Mouse (Mus musculus) neural tube, embryonic 12.5 days (tissue): ENCODE measurements around the gene Samd11. TPM values are rescaled to one million over a fixed set of nuclear protein-coding genes. Genes with fewer than 3 reads are reported as not detected.
A peak's percentile ranks its signal among the peaks of the same experiment; 100 is the strongest.

Experiments
- ATAC-seq: fragments of 200-750 bp; cut with Nextera tagmentation; 2 replicates; pipeline ENCODE4 v1.8.0; 2017; ENCODE audit warnings: low read depth, mild to moderate bottlenecking, moderate TSS enrichment, moderate library complexity; ENCODE audit not compliant: low FRiP score
- H3K27ac ChIP-seq: fragments of 300-500 bp; sonication (generic); 2 replicates; pipeline ENCODE4 v1.5.1; 2016
- H3K27me3 ChIP-seq: fragments of 300-500 bp; sonication (generic); replicated peaks from 2 replicates; pipeline ENCODE4 v1.6.1; 2016; ENCODE audit warnings: mild to moderate bottlenecking
- H3K36me3 ChIP-seq: fragments of 300-500 bp; sonication (generic); 2 replicates; pipeline ENCODE4 v1.6.1; 2016; ENCODE audit warnings: mild to moderate bottlenecking
- H3K4me1 ChIP-seq: fragments of 300-500 bp; sonication (generic); 2 replicates; pipeline ENCODE4 v1.6.1; 2016
- H3K4me2 ChIP-seq: fragments of 300-500 bp; sonication (generic); replicated peaks from 2 replicates; pipeline ENCODE4 v1.6.1; 2016; ENCODE audit warnings: mild to moderate bottlenecking
- H3K4me3 ChIP-seq: fragments of 300-500 bp; sonication (generic); 2 replicates; pipeline ENCODE4 v1.5.1; 2016
- H3K9ac ChIP-seq: fragments of 300-500 bp; sonication (generic); 2 replicates; pipeline ENCODE4 v1.6.1; 2016; ENCODE audit warnings: mild to moderate bottlenecking
- H3K9me3 ChIP-seq: fragments of 300-500 bp; sonication (generic); 2 replicates; pipeline ENCODE4 v1.6.1; 2016; ENCODE audit warnings: mild to moderate bottlenecking
- WGBS: fragments of 180-500 bp; shearing (Covaris S2); methylation state at CpG from one replicate; pipeline ENCODE4 v1.1.7; 2016; 5-methylcytosine and 5-hydroxymethylcytosine counted together
- polyA plus RNA-seq: library from polyadenylated mRNA; unstranded; fragments of >200 nt; fragmentation: Nextera tagmentation; extraction: Ambion mirVana; gene quantifications from 2 replicates; pipeline ENCODE4 v1.2.1, GENCODE M21; 2016

The Samd11 gene
- polyA plus RNA-seq, 1 experiment from 2014 or later = 2.9 TPM

DNA sequence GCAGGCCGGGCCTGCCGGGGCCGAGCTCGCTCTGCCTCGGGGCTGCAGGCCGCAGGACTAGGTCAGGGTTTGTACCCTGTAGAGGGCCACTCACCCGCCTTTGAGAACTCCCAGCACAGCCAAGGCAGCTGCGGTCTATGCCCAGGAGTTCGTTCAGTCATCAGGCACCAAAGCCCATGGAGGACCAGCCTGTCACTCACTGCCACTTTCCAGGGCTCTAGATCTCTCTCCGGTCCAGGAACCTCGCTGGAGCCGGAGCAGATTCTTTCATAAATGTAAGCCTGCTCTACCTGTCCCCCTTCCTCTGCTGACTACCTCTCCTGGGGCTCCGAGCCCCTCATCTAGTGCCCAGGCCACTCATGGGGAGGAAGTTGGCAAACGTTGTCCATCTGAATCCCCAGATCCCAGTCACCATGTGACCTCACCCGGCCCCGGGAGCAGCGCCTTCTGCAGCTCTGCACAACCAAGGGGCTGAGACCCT lies 21.4 kb downstream of the Samd11 start:
- Histone ChIP-seq H3K27ac (no peak overlapping the region; the same call in 1 of the 2 replicates), H3K36me3 (peaks cover 53% of the 10 kb centered on the region), H3K9ac (peak overlapping the region; percentile 78), H3K4me1 (peaks cover 15% of the 10 kb centered on the region), H3K9me3 (no peaks in the 10 kb centered on the region), H3K27me3 (no peaks in the 10 kb centered on the region), H3K4me3 (peak overlapping the region; percentile 76), H3K4me2 (peak overlapping the region; percentile 92)
- 0 out of 2 replicates have a peak, but pooled peaks have one; percentile 19 for ATAC-seq
- 3% methylated on average over 17 of the region's 17 CpGs for WGBS

DNA sequence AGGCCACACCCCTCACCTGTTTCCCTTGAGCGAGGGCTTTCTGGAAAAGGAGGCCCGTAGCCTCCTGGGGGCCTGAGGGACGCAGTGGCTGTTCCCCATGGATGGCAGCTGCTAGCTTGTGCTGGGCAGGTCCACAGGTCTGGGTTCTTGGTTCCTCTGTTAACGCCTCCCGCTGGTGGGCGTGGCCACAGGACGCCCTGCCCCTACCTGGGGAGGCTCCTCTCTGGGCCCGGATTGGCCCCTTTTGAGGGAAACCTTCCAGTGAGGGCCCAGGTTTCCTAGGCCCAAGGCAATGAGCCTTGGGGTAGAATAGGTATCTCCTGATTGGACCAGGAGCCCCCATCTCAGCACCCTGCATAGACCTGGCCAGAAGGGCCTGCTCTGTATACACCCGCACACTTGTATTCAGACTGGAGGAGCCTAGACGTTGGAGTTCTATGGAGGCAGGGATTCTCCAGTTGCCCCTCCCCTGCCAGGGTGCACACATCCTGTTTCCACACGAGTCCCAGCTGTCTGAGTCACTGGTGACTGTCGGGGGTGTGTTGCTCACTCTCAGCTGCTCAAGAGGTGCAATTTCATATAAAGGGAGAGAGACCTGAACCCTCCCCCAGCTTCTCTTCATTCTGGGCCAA lies 26.9 kb downstream of the Samd11 start:
- no peak for ATAC-seq
- WGBS = 26% methylated on average over 12 of the region's 12 CpGs
- Histone ChIP-seq H3K27me3 (no peaks in the 10 kb centered on the region), H3K4me2 (no peak overlapping the region), H3K9ac (no peak overlapping the region), H3K9me3 (no peaks in the 10 kb centered on the region), H3K36me3 (peaks cover 46% of the 10 kb centered on the region), H3K4me3 (no peak overlapping the region), H3K4me1 (peaks cover 4% of the 10 kb centered on the region), H3K27ac (no peak overlapping the region)

DNA sequence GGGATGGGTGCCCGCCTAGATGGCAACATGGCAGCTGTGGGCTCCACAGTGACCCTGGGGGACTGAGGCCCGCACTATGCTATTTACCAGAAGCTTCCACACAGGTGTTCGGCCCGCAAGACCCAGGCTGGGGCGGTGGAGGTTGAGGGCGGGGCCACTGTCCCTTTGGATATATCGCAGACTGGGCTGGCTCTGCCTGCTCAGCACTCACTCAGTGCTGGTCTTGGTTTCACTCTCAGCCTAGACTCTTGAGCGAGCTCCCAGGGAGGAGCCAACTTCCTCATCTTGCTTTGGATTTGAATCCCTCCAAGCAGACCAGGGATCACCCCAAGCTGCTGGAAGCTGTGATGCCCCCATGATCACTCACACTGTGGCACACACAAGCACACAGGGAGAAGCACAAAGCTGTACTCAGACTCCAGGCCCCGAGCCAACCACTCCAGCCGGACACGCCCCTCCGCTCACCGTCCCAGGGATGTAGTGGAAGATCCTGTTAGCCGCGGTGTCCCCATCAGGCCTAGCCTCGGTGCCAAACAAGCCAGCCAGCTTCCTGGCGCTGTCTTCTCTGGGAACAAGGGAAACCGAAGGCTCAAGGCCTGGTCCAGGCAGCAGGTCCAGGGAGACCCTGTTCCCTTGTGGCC lies 27.6 kb downstream of the Samd11 start:
- Histone ChIP-seq H3K4me1 (no peaks in the 10 kb centered on the region), H3K36me3 (peaks cover 49% of the 10 kb centered on the region), H3K27me3 (no peaks in the 10 kb centered on the region), H3K27ac (no peak overlapping the region), H3K4me3 (no peak overlapping the region), H3K4me2 (no peak overlapping the region), H3K9me3 (no peaks in the 10 kb centered on the region), H3K9ac (no peak overlapping the region)
- 40% methylated on average over 18 of the region's 18 CpGs for WGBS
- ATAC-seq = no peak

DNA sequence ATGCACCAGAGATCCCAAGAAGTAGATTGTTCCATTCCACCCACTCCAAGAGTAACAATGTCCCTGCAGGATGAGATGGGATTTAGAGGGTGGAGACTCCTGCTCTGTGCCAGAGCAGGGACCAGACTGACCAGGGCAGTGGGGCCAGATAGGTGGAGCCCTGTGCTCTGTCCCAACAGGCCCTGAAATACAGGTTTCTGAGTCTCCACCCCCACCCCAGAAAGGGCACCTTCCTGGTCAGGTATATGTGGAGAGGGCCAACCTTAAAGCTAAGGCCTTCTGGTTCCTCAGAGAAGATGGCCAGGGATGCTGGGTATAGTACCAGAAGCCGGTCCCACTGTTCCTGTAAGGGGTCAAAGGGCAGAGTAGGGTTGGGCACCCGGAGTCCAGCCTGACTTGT lies 31.2 kb downstream of the Samd11 start:
- Histone ChIP-seq H3K36me3 (peaks cover 23% of the 10 kb centered on the region), H3K9me3 (no peaks in the 10 kb centered on the region), H3K4me1 (no peaks in the 10 kb centered on the region), H3K27me3 (no peaks in the 10 kb centered on the region), H3K4me2 (no peak overlapping the region), H3K4me3 (no peak overlapping the region), H3K27ac (no peak overlapping the region), H3K9ac (no peak overlapping the region)
- 93% methylated on average over 2 of the region's 2 CpGs for WGBS
- no peak for ATAC-seq

DNA sequence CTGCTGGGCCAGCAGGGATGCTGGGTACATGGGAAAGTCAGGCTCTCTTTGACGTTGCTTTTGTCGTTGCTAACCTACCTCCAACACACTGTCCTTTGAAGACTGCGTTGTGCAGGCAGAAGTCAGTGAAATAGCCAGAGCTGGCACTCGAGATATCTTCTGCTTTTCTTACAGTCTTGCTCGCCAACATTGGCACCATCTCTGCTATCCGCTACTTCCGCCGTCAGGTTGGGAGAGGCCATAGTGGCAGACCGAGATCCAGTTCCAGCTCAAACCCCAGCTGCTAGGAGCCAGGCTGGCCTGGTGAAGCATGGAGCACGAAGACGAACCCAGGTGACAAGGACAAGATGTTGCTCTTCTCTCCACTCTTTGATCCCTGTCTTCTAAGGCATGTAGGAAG lies 35.5 kb downstream of the Samd11 start:
- H3K27ac ChIP-seq = no peak overlapping the region
- H3K9ac ChIP-seq = no peak overlapping the region
- no peaks in the 10 kb centered on the region for H3K9me3 ChIP-seq
- peaks cover 13% of the 10 kb centered on the region for H3K36me3 ChIP-seq
- ATAC-seq = no peak
- H3K27me3 ChIP-seq = no peaks in the 10 kb centered on the region
- H3K4me2 ChIP-seq = no peak overlapping the region
- no peak overlapping the region for H3K4me3 ChIP-seq
- H3K4me1 ChIP-seq = no peaks in the 10 kb centered on the region
- 94% methylated on average over 11 of the region's 11 CpGs for WGBS

DNA sequence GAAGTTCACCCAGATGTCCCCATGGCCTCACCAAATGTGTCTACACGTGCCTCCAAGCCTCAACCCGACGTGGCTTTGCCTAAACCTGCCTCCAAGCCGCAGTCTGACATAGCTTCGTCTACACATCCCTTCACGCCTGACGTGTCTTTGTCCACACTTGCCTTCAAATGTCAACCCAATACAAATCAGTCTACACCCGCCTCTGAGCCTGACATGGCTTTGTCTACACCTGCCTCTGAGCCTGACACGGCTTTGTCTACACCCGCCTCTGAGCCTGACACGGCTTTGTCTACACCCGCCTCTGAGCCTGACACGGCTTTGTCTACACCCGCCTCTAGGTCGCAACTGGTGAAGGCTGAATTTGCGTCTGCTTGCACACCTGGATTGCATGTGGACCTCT lies 37.6 kb downstream of the Samd11 start:
- WGBS = 81% methylated on average over 16 of the region's 16 CpGs
- Histone ChIP-seq H3K27me3 (no peaks in the 10 kb centered on the region), H3K4me2 (no peak overlapping the region), H3K27ac (no peak overlapping the region), H3K4me1 (no peaks in the 10 kb centered on the region), H3K4me3 (no peak overlapping the region), H3K9me3 (no peaks in the 10 kb centered on the region), H3K9ac (no peak overlapping the region), H3K36me3 (peaks cover 15% of the 10 kb centered on the region)
- ATAC-seq = no peak

DNA sequence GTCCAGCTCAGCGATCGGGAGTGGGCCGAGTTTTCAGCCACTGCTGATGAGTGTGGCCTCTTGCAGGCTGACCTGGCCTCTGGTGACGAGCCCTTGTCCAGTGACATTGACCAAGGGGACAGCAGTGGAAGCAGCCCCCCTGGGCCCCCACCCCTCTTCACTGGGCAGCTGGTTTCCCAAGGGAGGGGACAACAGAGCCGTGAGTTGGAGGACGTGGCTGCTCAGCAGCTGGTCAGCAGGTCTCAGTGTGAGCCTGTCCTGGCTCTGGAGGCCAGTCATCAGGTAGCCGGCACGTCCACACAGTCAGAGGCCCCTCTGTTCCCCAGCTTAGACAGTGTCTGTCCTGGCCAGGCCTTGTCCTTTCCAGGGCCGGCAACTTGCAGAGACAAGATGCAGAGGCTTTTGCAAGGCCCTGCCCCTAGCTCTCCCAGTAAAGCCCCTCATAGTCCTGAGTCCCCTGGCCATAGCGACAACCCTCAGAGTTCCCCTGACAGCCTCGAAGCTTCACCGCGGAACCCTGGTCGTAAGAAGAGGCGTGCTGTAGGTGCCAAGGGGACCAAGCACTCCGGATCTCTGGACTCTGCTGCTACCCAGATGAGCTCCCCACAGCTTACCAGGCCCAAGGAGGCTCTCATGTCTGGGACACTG lies 38.3 kb downstream of the Samd11 start:
- H3K4me1 ChIP-seq = no peaks in the 10 kb centered on the region
- 83% methylated on average over 16 of the region's 16 CpGs for WGBS
- H3K4me2 ChIP-seq = no peak overlapping the region
- no peaks in the 10 kb centered on the region for H3K27me3 ChIP-seq
- no peak overlapping the region for H3K4me3 ChIP-seq
- ATAC-seq = no peak
- no peak overlapping the region for H3K9ac ChIP-seq
- H3K9me3 ChIP-seq = no peaks in the 10 kb centered on the region
- H3K27ac ChIP-seq = no peak overlapping the region
- H3K36me3 ChIP-seq = peaks cover 15% of the 10 kb centered on the region

DNA sequence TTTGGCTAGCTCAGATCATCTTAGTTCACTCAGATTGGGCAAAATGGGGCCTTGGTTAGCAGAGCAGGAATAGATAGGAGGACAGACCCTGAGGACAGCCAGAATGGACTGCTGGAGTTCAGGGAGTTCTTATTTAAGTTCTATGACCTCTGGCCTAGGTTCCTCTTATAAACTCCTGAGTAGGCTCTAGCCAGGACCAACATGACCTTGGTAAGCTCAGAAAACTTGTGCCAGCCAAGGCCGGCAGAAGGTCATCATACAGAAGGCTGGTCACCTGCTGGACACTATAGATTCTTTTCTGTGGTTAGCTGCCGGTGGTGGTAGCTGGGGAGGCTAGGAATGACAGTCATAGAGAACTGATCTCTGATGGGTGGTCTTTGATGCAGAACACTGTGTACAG lies 39.3 kb downstream of the Samd11 start:
- Histone ChIP-seq H3K9ac (no peak overlapping the region), H3K36me3 (peaks cover 9% of the 10 kb centered on the region; the same call in 1 of the 2 replicates), H3K4me2 (no peak overlapping the region), H3K4me1 (no peaks in the 10 kb centered on the region), H3K9me3 (no peaks in the 10 kb centered on the region), H3K27me3 (no peaks in the 10 kb centered on the region), H3K4me3 (no peak overlapping the region), H3K27ac (no peak overlapping the region)
- 91% methylated on average over 2 of the region's 2 CpGs for WGBS
- ATAC-seq = no peak

DNA sequence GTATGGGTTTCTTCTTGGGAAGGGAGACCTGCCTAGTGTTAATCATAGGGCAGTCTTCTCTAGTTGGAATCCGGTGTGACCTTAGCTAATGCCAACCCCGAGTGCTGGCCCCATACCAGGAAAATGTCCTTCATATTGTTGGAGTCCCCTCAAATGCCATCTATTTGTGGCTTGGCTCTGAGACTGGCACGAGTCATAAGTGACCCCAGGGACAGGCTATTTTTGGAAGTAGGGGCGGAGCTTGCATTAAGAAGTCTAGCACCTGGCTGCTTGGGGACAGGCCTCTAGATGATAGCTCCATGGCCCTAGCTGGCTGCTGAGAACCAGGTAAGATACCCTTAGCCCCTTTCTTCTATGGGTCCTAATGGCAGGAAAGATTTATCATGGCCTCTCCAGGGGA lies 39.8 kb downstream of the Samd11 start, which contains the start of gene Perm1:
Gene Perm1 (plus strand): TSS at position 220 of the 400 bp plus-strand sequence.
- H3K27ac ChIP-seq = no peak within 1 kb of the TSS
- no peaks in the 10 kb centered on the region for H3K4me1 ChIP-seq
- H3K36me3 ChIP-seq = peaks cover 9% of the 10 kb centered on the region; the same call in 1 of the 2 replicates
- no peak for ATAC-seq
- H3K4me3 ChIP-seq = no peak within 1 kb of the TSS
- no peaks in the 10 kb centered on the region for H3K9me3 ChIP-seq
- no peaks in the 10 kb centered on the region for H3K27me3 ChIP-seq
- H3K4me2 ChIP-seq = no peak within 1 kb of the TSS
- 81% methylated on average over 4 of the region's 4 CpGs for WGBS
- H3K9ac ChIP-seq = no peak within 1 kb of the TSS

DNA sequence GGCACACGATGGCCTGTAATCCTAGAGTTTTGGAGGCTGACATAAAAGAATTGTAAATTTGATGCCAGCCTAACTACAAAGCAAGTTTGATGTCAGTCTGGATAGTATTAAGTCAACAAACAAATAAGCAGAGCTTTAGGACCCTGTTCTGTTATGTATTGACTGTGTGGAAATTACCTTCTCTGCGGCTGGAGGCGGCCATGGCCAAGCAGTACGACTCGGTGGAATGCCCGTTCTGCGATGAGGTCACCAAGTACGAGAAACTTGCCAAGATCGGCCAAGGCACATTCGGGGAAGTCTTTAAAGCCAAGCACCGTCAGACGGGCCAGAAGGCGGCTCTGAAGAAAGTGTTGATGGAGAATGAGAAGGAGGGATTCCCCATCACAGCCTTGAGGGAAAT lies 42.3 kb downstream of the Samd11 start:
- no peaks in the 10 kb centered on the region for H3K27me3 ChIP-seq
- no peak overlapping the region for H3K27ac ChIP-seq
- H3K36me3 ChIP-seq = peaks cover 6% of the 10 kb centered on the region; the same call in 1 of the 2 replicates
- H3K9me3 ChIP-seq = no peaks in the 10 kb centered on the region
- no peak overlapping the region for H3K4me2 ChIP-seq
- WGBS = 94% methylated on average over 13 of the region's 13 CpGs
- no peaks in the 10 kb centered on the region for H3K4me1 ChIP-seq
- no peak overlapping the region for H3K4me3 ChIP-seq
- H3K9ac ChIP-seq = no peak overlapping the region
- no peak for ATAC-seq

DNA sequence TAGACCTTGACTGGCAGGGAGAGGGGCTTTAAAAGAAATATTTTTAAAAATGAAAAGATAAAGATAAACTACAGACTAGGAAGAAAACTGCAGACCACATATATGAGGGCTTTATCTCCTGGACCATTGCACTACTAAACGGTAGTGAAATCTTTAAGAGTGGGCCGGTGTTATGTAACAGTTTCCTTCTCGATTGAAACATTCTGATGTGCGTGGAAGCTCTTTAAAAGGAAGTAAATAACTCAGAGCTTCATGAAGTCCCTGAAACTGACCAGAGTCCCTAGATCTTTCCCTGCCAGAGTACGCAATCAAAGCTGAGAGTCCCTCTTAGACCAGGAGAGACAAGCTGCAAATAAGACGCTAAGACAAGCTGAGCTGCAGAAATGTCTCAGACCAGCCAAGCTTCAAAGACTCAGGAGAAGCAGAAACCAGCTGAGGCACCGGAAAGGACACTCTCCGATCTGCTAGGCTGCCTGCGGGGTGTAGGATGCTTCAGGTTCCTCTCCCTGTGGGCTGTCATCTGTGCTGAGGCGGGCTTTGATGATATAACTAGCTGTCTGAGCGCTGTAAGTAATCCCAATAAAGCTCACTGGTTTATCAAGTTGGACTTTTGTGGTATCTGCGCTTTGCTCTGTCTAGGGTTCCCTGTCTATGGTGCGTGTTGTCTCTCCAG lies 45.4 kb downstream of the Samd11 start:
- Histone ChIP-seq H3K4me2 (no peak overlapping the region), H3K9ac (no peak overlapping the region), H3K27me3 (no peaks in the 10 kb centered on the region), H3K4me3 (no peak overlapping the region), H3K27ac (no peak overlapping the region), H3K9me3 (no peaks in the 10 kb centered on the region), H3K4me1 (peaks cover 8% of the 10 kb centered on the region), H3K36me3 (peaks cover 8% of the 10 kb centered on the region; the same call in 1 of the 2 replicates)
- 78% methylated on average over 13 of the region's 13 CpGs for WGBS
- no peak for ATAC-seq

DNA sequence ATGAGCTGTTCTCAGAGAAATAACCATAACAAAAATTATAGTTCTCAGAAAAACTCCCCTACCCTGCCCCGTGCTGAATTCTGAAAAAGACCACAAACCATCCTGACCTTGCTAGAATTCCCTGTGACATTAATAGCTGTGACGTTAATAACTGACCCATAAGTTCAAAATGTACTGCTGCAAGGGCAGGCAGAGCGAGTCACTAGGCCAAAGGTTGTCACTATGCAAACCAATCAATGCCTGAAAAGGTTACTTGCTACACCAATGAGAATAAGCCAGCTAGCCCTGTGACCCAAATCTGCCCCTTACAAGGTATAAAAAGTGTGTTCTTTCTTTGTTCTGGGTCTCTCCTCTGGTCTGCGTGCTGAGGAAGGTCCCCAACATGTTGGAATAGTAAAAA lies 46.6 kb downstream of the Samd11 start:
- no peak overlapping the region for H3K9ac ChIP-seq
- H3K9me3 ChIP-seq = no peaks in the 10 kb centered on the region
- H3K4me3 ChIP-seq = no peak overlapping the region
- peaks cover 18% of the 10 kb centered on the region for H3K4me1 ChIP-seq
- no peaks in the 10 kb centered on the region for H3K27me3 ChIP-seq
- no peak for ATAC-seq
- H3K27ac ChIP-seq = no peak overlapping the region
- H3K36me3 ChIP-seq = peaks cover 5% of the 10 kb centered on the region; the same call in 1 of the 2 replicates
- 89% methylated on average over 4 of the region's 4 CpGs for WGBS
- H3K4me2 ChIP-seq = no peak overlapping the region
